Mouse (Mus musculus) liver, embryonic 12.5 days (tissue): Measurements from ENCODE around the gene Cdt1. TPM values are rescaled to one million over a fixed set of nuclear protein-coding genes. Genes with fewer than 3 reads are reported as not detected.

Experiments used
- microRNA-seq: library from miRNA; unstranded; fragments of <30 nt; microRNA quantifications from one replicate; pipeline ENCODE4, GENCODE M21; 2017
- polyA plus RNA-seq: library from polyadenylated mRNA; unstranded; fragments of >200 nt; fragmentation: Nextera tagmentation; extraction: Ambion mirVana; gene quantifications from 2 replicates; pipeline ENCODE4 v1.2.1, GENCODE M21; 2016

The Cdt1 gene
- polyA plus RNA-seq, 1 experiment from 2014 or later: 65.7 TPM

Small RNAs within 50 kb of the gene (microRNA-seq; reads per million reads assigned to microRNA genes)
- not detected for gene Mir6396

Other genes starting within 250 kb of the Cdt1 start
- not detected in 2 replicates for gene Trhr2, start 207.3 kb upstream of the Cdt1 start, polyA plus RNA-seq
- 48.7 and 49.1 TPM in 2 replicates for gene Zc3h18, start 191.4 kb upstream of the Cdt1 start, polyA plus RNA-seq
- gene Il17c, start 146.0 kb upstream of the Cdt1 start, polyA plus RNA-seq: not detected in 2 replicates
- 149 and 160 TPM in 2 replicates for gene Cyba, start 135.1 kb upstream of the Cdt1 start, polyA plus RNA-seq
- 29.3 and 31.4 TPM in 2 replicates for gene Mvd, start 124.6 kb upstream of the Cdt1 start, polyA plus RNA-seq
- gene Snai3, start 107.3 kb upstream of the Cdt1 start, polyA plus RNA-seq: 0.18 and 0.36 TPM in 2 replicates
- gene Rnf166, start 92.0 kb upstream of the Cdt1 start, polyA plus RNA-seq: 16.6 and 17.3 TPM in 2 replicates
- gene Ctu2, start 91.9 kb upstream of the Cdt1 start, polyA plus RNA-seq: 37.1 and 38.7 TPM in 2 replicates
- 21.7 and 24.4 TPM in 2 replicates for gene Piezo1, start 16.7 kb upstream of the Cdt1 start, polyA plus RNA-seq
- gene Aprt, start 8.9 kb downstream of the Cdt1 start, polyA plus RNA-seq: 226 and 253 TPM in 2 replicates
- gene Galns, start 43.4 kb downstream of the Cdt1 start, polyA plus RNA-seq: 4.6 TPM in 2 replicates
- 27.2 and 30.0 TPM in 2 replicates for gene Trappc2l, start 43.6 kb downstream of the Cdt1 start, polyA plus RNA-seq
- not detected in 2 replicates for gene Pabpn1l, start 54.7 kb downstream of the Cdt1 start, polyA plus RNA-seq
- gene Cbfa2t3, start 131.1 kb downstream of the Cdt1 start, polyA plus RNA-seq: 7.7 and 8.0 TPM in 2 replicates
- 10.8 and 11.3 TPM in 2 replicates for gene Acsf3, start 207.5 kb downstream of the Cdt1 start, polyA plus RNA-seq